Mouse (Mus musculus): ENCODE measurements around the gene Fxr1.

- peak; percentile 61 for TF ChIP-seq POLR2A (IDR thresholded peaks at IDR 0.05; ENCODE audit: low read depth, low read length)
- no peak for TF ChIP-seq CTCF (conservative IDR thresholded peaks at IDR 0.05; ENCODE audit: insufficient read depth, insufficient read length, low read depth, low read length)
Measured at GRCm38 (mm10) chr3:34019540-34020381, at the start of gene Fxr1.
